Mouse (Mus musculus): ENCODE results near the gene Rprml. TPM values are rescaled to one million over a fixed set of nuclear protein-coding genes. Genes with fewer than 3 reads are reported as not detected.

The Rprml gene
- 0.14 TPM in 1 of 2 replicates, not detected in the other for polyA plus RNA-seq (2015; fragmentation: Nextera tagmentation; extraction: Ambion mirVana)

GRCm38 (mm10) chr11:103649301-103649982 lies at the start of gene Rprml:
Rprml (plus strand) TSS chr11:103649570.
- H3K4me3 ChIP-seq (replicated peaks; ENCODE audit: low read depth, low read length), result peak within 1 kb of the TSS; percentile 28
- no peaks in the 10 kb centered on the region for H3K9me3 ChIP-seq (replicated peaks; ENCODE audit: low read length)
- no peak within 1 kb of the TSS for H3K27ac ChIP-seq
- no peak for TF ChIP-seq CTCF (IDR thresholded peaks at IDR 0.05; ENCODE audit: low read depth)
- peak within 1 kb of the TSS; percentile 60 for H3K4me2 ChIP-seq (ENCODE audit: low read length)
- ATAC-seq (replicated peaks; ENCODE audit: low FRiP score, low read depth) (0 out of 2 replicates have a peak, but pooled peaks have one; percentile 36), DNase-seq (ENCODE audit: low spot score) (no peak)
- peaks cover 59% of the 10 kb centered on the region for H3K27me3 ChIP-seq (ENCODE audit: insufficient read depth, low read length)
- H3K36me3 ChIP-seq (ENCODE audit: insufficient read depth, low read length), result no peaks in the 10 kb centered on the region
- under 1% methylated on average over 63 of the region's 71 CpGs for WGBS
- peaks cover 7% of the 10 kb centered on the region; the same call in 1 of the 2 replicates for H3K4me1 ChIP-seq (replicated peaks; ENCODE audit: insufficient read depth, low read length)
- no peak within 1 kb of the TSS for H3K9ac ChIP-seq (ENCODE audit: low read depth, low read length)

- Histone ChIP-seq H3K9ac (ENCODE audit: low read depth, low read length) (no peak overlapping the region), H3K27ac (no peak overlapping the region), H3K4me2 (ENCODE audit: low read length) (no peak overlapping the region), H3K4me3 (replicated peaks; ENCODE audit: low read depth, low read length) (no peak overlapping the region), H3K9me3 (replicated peaks; ENCODE audit: low read length) (no peaks in the 10 kb centered on the region), H3K4me1 (replicated peaks; ENCODE audit: insufficient read depth, low read length) (no peaks in the 10 kb centered on the region), H3K36me3 (ENCODE audit: insufficient read depth, low read length) (no peaks in the 10 kb centered on the region), H3K27me3 (ENCODE audit: insufficient read depth, low read length) (no peaks in the 10 kb centered on the region)
- no peak for TF ChIP-seq CTCF (IDR thresholded peaks at IDR 0.05; ENCODE audit: low read depth)
- ATAC-seq (replicated peaks; ENCODE audit: low FRiP score, low read depth) (no peak), DNase-seq (ENCODE audit: low spot score) (no peak)
- WGBS, result 53% methylated on average over 5 of the region's 5 CpGs
Measured at GRCm38 (mm10) chr11:103606611-103607010, 42.8 kb upstream of the Rprml start.

DNA sequence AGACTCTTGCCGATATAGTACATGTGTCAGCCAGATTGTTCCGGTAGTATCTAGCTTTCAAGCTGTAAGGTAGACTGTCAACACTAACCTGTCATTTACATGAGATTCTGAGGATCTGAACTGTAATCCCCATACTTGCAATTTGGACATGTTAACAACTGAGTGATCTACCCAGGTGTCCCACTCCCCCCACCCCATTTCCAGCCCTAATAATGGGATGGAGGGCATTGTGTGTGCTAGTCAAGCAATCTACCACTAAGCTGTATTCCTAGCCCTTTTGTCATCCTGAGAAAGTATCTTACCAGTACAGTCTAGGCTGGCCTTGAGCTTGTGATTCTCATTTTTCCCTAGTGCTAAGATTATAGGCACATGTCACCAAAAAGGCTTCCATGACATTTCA lies 38.6 kb upstream of the Rprml start:
- no peaks in the 10 kb centered on the region for H3K36me3 ChIP-seq (ENCODE audit: insufficient read depth, low read length)
- no peak overlapping the region for H3K4me3 ChIP-seq (replicated peaks; ENCODE audit: low read depth, low read length)
- no peaks in the 10 kb centered on the region for H3K9me3 ChIP-seq (replicated peaks; ENCODE audit: low read length)
- TF ChIP-seq CTCF (IDR thresholded peaks at IDR 0.05; ENCODE audit: low read depth), result no peak
- H3K9ac ChIP-seq (ENCODE audit: low read depth, low read length), result no peak overlapping the region
- H3K4me1 ChIP-seq (replicated peaks; ENCODE audit: insufficient read depth, low read length), result no peaks in the 10 kb centered on the region
- DNase-seq (ENCODE audit: low spot score), result no peak
- no peaks in the 10 kb centered on the region for H3K27me3 ChIP-seq (ENCODE audit: insufficient read depth, low read length)
- H3K27ac ChIP-seq, result no peak overlapping the region
- WGBS, result 97% methylated on average over 2 of the region's 2 CpGs
- ATAC-seq (replicated peaks; ENCODE audit: low FRiP score, low read depth), result no peak
- H3K4me2 ChIP-seq (ENCODE audit: low read length), result no peak overlapping the region

DNA sequence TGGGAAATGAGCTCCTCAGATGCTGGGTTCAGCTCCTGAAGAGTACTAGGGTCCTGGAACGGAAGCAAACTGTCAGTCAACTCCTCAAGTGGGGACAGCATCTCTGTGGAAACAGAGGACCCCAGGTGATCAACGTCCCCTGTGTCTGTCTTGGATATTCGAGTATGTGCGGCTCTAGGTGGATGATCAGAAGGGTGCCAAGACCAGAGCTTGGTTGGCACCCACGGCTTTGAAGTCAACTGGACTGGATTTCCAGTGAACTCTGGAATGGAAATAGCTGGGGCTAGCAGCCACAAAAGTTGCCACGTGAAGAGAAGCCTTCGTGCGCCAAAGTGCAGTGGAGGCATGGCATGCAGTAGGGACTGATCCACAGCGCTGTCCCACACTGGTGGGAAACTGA lies 28.3 kb upstream of the Rprml start, which contains the start of gene Gm884:
Gene Gm884 (minus strand): TSS at position 101 of the 400 bp plus-strand sequence.
- no peak for ATAC-seq (replicated peaks; ENCODE audit: low FRiP score, low read depth)
- WGBS, result 79% methylated on average over 9 of the region's 9 CpGs
- Histone ChIP-seq H3K36me3 (ENCODE audit: insufficient read depth, low read length) (no peaks in the 10 kb centered on the region), H3K9me3 (replicated peaks; ENCODE audit: low read length) (no peaks in the 10 kb centered on the region), H3K27me3 (ENCODE audit: insufficient read depth, low read length) (no peaks in the 10 kb centered on the region), H3K4me1 (replicated peaks; ENCODE audit: insufficient read depth, low read length) (no peaks in the 10 kb centered on the region), H3K4me2 (ENCODE audit: low read length) (no peak within 1 kb of the TSS), H3K4me3 (replicated peaks; ENCODE audit: low read depth, low read length) (no peak within 1 kb of the TSS), H3K9ac (ENCODE audit: low read depth, low read length) (no peak within 1 kb of the TSS), H3K27ac (no peak within 1 kb of the TSS)
- TF ChIP-seq CTCF (IDR thresholded peaks at IDR 0.05; ENCODE audit: low read depth), result no peak
- no peak for DNase-seq (ENCODE audit: low spot score)

- 80% methylated on average over 23 of the region's 23 CpGs for WGBS
Measured at GRCm38 (mm10) chr11:103627453-103627852, 21.9 kb upstream of the Rprml start.

DNA sequence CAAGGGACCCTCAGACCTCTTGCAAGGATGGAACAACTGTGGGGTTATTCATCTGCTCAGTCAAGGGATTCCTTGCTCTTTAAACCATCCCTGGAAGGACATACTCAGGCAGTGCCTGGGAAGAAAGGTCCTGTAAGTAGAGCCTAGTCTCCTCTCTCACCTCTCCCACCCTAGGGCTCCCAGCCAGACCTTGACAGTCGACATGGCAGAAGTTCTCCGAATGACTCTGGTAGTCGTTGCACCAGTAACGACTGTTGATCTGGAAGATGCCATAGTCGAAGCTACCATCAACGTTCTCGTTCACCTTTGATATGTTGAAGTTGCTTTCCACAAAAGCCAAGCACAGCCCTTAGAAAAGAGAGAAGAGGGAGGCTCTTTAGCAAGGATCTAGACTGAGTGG lies 14.6 kb upstream of the Rprml start:
- no peaks in the 10 kb centered on the region for H3K9me3 ChIP-seq (replicated peaks; ENCODE audit: low read length)
- no peaks in the 10 kb centered on the region for H3K4me1 ChIP-seq (replicated peaks; ENCODE audit: insufficient read depth, low read length)
- WGBS, result 88% methylated on average over 7 of the region's 7 CpGs
- no peaks in the 10 kb centered on the region for H3K36me3 ChIP-seq (ENCODE audit: insufficient read depth, low read length)
- H3K4me2 ChIP-seq (ENCODE audit: low read length), result no peak overlapping the region
- ATAC-seq (replicated peaks; ENCODE audit: low FRiP score, low read depth) (no peak), DNase-seq (ENCODE audit: low spot score) (no peak)
- H3K9ac ChIP-seq (ENCODE audit: low read depth, low read length), result no peak overlapping the region
- no peaks in the 10 kb centered on the region for H3K27me3 ChIP-seq (ENCODE audit: insufficient read depth, low read length)
- H3K27ac ChIP-seq, result no peak overlapping the region
- no peak for TF ChIP-seq CTCF (IDR thresholded peaks at IDR 0.05; ENCODE audit: low read depth)
- no peak overlapping the region for H3K4me3 ChIP-seq (replicated peaks; ENCODE audit: low read depth, low read length)

More at GRCm38 (mm10) chr11:103627453-103627852, 21.9 kb upstream of the Rprml start:
- no peak overlapping the region for H3K4me3 ChIP-seq (replicated peaks; ENCODE audit: low read depth, low read length)
- TF ChIP-seq CTCF (IDR thresholded peaks at IDR 0.05; ENCODE audit: low read depth), result no peak
- H3K9me3 ChIP-seq (replicated peaks; ENCODE audit: low read length), result no peaks in the 10 kb centered on the region
- H3K27ac ChIP-seq, result no peak overlapping the region
- no peak for ATAC-seq (replicated peaks; ENCODE audit: low FRiP score, low read depth)
- no peaks in the 10 kb centered on the region for H3K36me3 ChIP-seq (ENCODE audit: insufficient read depth, low read length)
- no peak for DNase-seq (ENCODE audit: low spot score)
- no peaks in the 10 kb centered on the region for H3K27me3 ChIP-seq (ENCODE audit: insufficient read depth, low read length)
- H3K9ac ChIP-seq (ENCODE audit: low read depth, low read length), result no peak overlapping the region
- no peaks in the 10 kb centered on the region for H3K4me1 ChIP-seq (replicated peaks; ENCODE audit: insufficient read depth, low read length)
- no peak overlapping the region for H3K4me2 ChIP-seq (ENCODE audit: low read length)
